In genomic region chr7:127636963-127637362, GRCm38 (mm10) we compare ENCODE assay signal across 8 mouse cellular contexts. TPM values are rescaled to one million over a fixed set of nuclear protein-coding genes. Genes with fewer than 3 reads are reported as not detected.
DNase-seq lines count a peak whose midpoint lies in the region; ATAC-seq lines count a peak whose summit lies in the region.

No protein-coding gene starts in this region.

- no peaks in the 10 kb centered on the region for H3K9me3 ChIP-seq in embryonic facial prominence, embryonic 10.5 days
- H3K9me3 ChIP-seq in intestine, embryonic 16.5 days (ENCODE audit: control insufficient read depth, low read length), result no peaks in the 10 kb centered on the region

- H3K4me1 ChIP-seq in embryonic facial prominence, embryonic 10.5 days, result peaks cover 14% of the 10 kb centered on the region
- peaks cover 3% of the 10 kb centered on the region for H3K4me1 ChIP-seq in intestine, embryonic 16.5 days (ENCODE audit: control insufficient read depth, insufficient read depth, low read length)

- peak overlapping the region; percentile 68 for H3K4me3 ChIP-seq in embryonic facial prominence, embryonic 10.5 days
- H3K4me3 ChIP-seq in intestine, embryonic 16.5 days (ENCODE audit: low read length), result peak overlapping the region; percentile 58

- ATAC-seq in granulocyte monocyte progenitor cell, adult 5-6 weeks (replicated peaks; ENCODE audit: poor library complexity, severe bottlenecking), result peak; percentile 46
- peak; percentile 85 for ATAC-seq in intestine, embryonic 16.5 days
- 0 out of 2 replicates have a peak, but pooled peaks have one; percentile 50 for ATAC-seq in megakaryocyte-erythroid progenitor cell, adult 5-6 weeks (replicated peaks; ENCODE audit: low FRiP score, low TSS enrichment, poor library complexity, severe bottlenecking)

- DNase-seq in adrenal gland, postnatal 4 days (ENCODE audit: low spot score in 2 of 2), result peak; percentile 58 to 71
- DNase-seq in embryonic facial prominence, embryonic 10.5 days (ENCODE audit: low spot score), result peak; percentile 86
- DNase-seq in left cerebral cortex, postnatal 36 days (ENCODE audit: low spot score in 2 of 2), result peak; percentile 77 to 82
- peak; percentile 62 to 73 for DNase-seq in right cerebral cortex, postnatal 36 days (ENCODE audit: low spot score in 2 of 2)
- DNase-seq in thymus, postnatal 25 days, result no peak

- H3K36me3 ChIP-seq in embryonic facial prominence, embryonic 10.5 days (replicated peaks), result no peaks in the 10 kb centered on the region
- no peaks in the 10 kb centered on the region for H3K36me3 ChIP-seq in intestine, embryonic 16.5 days (ENCODE audit: control insufficient read depth, insufficient read depth, low read length)

- intact Hi-C loops in left cerebral cortex, postnatal 36 days (cut with DNase I), result loop anchor here (1.0 kb wide), 1 partner anchor 23 kb away; no protein-coding TSS in a partner anchor

- peak overlapping the region; percentile 64 for H3K4me2 ChIP-seq in intestine, embryonic 16.5 days (ENCODE audit: low read depth, low read length)

- peaks cover 10% of the 10 kb centered on the region; the same call in 1 of the 2 replicates for H3K27me3 ChIP-seq in embryonic facial prominence, embryonic 10.5 days (replicated peaks; ENCODE audit: low read depth, poor library complexity, severe bottlenecking)
- H3K27me3 ChIP-seq in intestine, embryonic 16.5 days (replicated peaks; ENCODE audit: control insufficient read depth, insufficient read depth, low read length), result no peaks in the 10 kb centered on the region

- WGBS in embryonic facial prominence, embryonic 10.5 days, result under 1% methylated on average over 27 of the region's 27 CpGs
- under 1% methylated on average over 27 of the region's 27 CpGs for WGBS in intestine, embryonic 16.5 days

- H3K27ac ChIP-seq in embryonic facial prominence, embryonic 10.5 days (replicated peaks), result peak overlapping the region; percentile 76
- no peak overlapping the region for H3K27ac ChIP-seq in intestine, embryonic 16.5 days (ENCODE audit: low read length)

- H3K9ac ChIP-seq in intestine, embryonic 16.5 days (ENCODE audit: low read depth, low read length), result peak overlapping the region; percentile 65

RNA-seq across cellular contexts. Expression of gene Zfp629, which starts 21.4 kb away (rescaled TPM):
- total RNA-seq in adrenal gland, postnatal 4 days (2021), result 10 to 100 TPM; 29.4 to 31.6 TPM
- 31.6 and 33.6 TPM in 2 replicates for polyA plus RNA-seq in embryonic facial prominence, embryonic 10.5 days (2016; fragmentation: Nextera tagmentation; extraction: Ambion mirVana)
- 12.9 and 18.9 TPM in 2 replicates for total RNA-seq in granulocyte monocyte progenitor cell, adult 5-6 weeks (2014; fragmentation: Nextera tagmentation)
- 8.2 and 12.6 TPM in 2 replicates for total RNA-seq in granulocyte monocyte progenitor cell, adult 5-6 weeks (2017)
- polyA plus RNA-seq in intestine, embryonic 16.5 days (2015; fragmentation: Nextera tagmentation; extraction: Ambion mirVana), result 7.9 and 8.5 TPM in 2 replicates
- total RNA-seq in left cerebral cortex, postnatal 36 days (2021), result 10 to 100 TPM; 22.1 to 24.7 TPM
- 7.2 and 7.8 TPM in 2 replicates for total RNA-seq in megakaryocyte-erythroid progenitor cell, adult 5-6 weeks (2014; fragmentation: Nextera tagmentation)
- total RNA-seq in megakaryocyte-erythroid progenitor cell, adult 5-6 weeks (2017), result 3.4 and 9.1 TPM in 2 replicates

RNA-seq across cellular contexts. Expression of gene Rnf40, which starts 48.4 kb away (rescaled TPM):
- 10 to 100 TPM; 85.1 to 89.5 TPM for total RNA-seq in adrenal gland, postnatal 4 days (2021)
- 61.2 and 64.2 TPM in 2 replicates for polyA plus RNA-seq in embryonic facial prominence, embryonic 10.5 days (2016; fragmentation: Nextera tagmentation; extraction: Ambion mirVana)
- 25.0 and 48.1 TPM in 2 replicates for total RNA-seq in granulocyte monocyte progenitor cell, adult 5-6 weeks (2014; fragmentation: Nextera tagmentation)
- 35.3 and 42.8 TPM in 2 replicates for total RNA-seq in granulocyte monocyte progenitor cell, adult 5-6 weeks (2017)
- polyA plus RNA-seq in intestine, embryonic 16.5 days (2015; fragmentation: Nextera tagmentation; extraction: Ambion mirVana), result 34.3 and 35.2 TPM in 2 replicates
- total RNA-seq in left cerebral cortex, postnatal 36 days (2021), result 10 to 100 TPM; 63.1 to 81.0 TPM
- 45.6 and 48.7 TPM in 2 replicates for total RNA-seq in megakaryocyte-erythroid progenitor cell, adult 5-6 weeks (2014; fragmentation: Nextera tagmentation)
- 35.1 and 37.9 TPM in 2 replicates for total RNA-seq in megakaryocyte-erythroid progenitor cell, adult 5-6 weeks (2017)

RNA-seq across cellular contexts. Expression of gene Ccdc189, which starts 48.6 kb away (rescaled TPM):
- total RNA-seq in adrenal gland, postnatal 4 days (2021), result 10 to 100 TPM; 11.9 to 13.5 TPM
- 11.8 and 15.3 TPM in 2 replicates for polyA plus RNA-seq in embryonic facial prominence, embryonic 10.5 days (2016; fragmentation: Nextera tagmentation; extraction: Ambion mirVana)
- 0.37 and 0.77 TPM in 2 replicates for total RNA-seq in granulocyte monocyte progenitor cell, adult 5-6 weeks (2014; fragmentation: Nextera tagmentation)
- total RNA-seq in granulocyte monocyte progenitor cell, adult 5-6 weeks (2017), result 1.6 and 3.9 TPM in 2 replicates
- polyA plus RNA-seq in intestine, embryonic 16.5 days (2015; fragmentation: Nextera tagmentation; extraction: Ambion mirVana), result 4.8 and 5.2 TPM in 2 replicates
- 1 to 10 TPM; 9.3 to 9.7 TPM for total RNA-seq in left cerebral cortex, postnatal 36 days (2021)
- 6.1 TPM in 1 of 2 replicates, not detected in the other for total RNA-seq in megakaryocyte-erythroid progenitor cell, adult 5-6 weeks (2014; fragmentation: Nextera tagmentation)
- 0.38 and 6.8 TPM in 2 replicates for total RNA-seq in megakaryocyte-erythroid progenitor cell, adult 5-6 weeks (2017)
